Mouse (Mus musculus) stomach, postnatal 0 days (tissue): ENCODE results near the gene Phlda1.

Source experiments
- CTCF ChIP-seq: IDR thresholded peaks from 2 replicates; pipeline ENCODE4 v1.5.1; 2016; ENCODE audit warnings: antibody characterized with exemption, low read depth, mild to moderate bottlenecking, moderate library complexity
- EP300 ChIP-seq: optimal IDR thresholded peaks from 2 replicates; pipeline ENCODE3; 2016; ENCODE audit warnings: antibody characterized with exemption

GRCm38 (mm10) chr10:111506926-111507459 is 907 bp downstream of the Phlda1 start:
- TF ChIP-seq EP300 = no peak
- TF ChIP-seq CTCF = 0 out of 2 replicates have a peak, but pooled peaks have one; percentile 1
